9 mouse cellular contexts compared by ENCODE assay signal in the genomic region with DNA sequence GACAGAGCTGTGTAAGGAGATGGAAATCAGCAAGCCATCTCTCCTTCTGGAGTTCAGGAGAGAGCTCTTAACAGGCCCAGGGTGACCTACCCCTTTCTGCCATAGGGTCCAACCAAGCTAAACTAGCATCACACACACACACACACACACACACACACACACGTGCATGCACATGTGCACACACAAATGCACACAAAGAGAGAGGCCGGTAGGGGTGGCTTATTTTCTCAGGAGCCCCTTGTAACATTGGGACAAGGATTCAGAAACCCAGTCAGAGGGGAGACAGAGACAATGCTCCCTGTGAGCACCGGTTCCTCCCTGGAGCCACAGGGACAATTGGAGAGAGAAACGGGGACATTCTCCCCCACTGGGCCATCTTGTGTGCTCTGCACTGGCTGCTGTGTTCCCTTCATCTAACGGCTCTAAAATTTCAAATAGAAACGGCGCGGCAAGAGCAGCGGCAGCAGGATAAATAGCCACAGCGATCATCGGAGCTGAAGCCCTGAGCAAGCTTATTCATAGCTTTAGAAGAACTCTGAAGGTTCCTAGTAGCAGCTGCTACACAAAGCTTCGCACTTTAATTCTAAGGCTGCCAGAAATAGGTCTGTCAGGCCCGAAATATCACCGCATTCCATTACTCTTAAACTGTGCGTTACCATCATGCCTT. TPM values are rescaled to one million over a fixed set of nuclear protein-coding genes. Genes with fewer than 3 reads are reported as not detected.
DNase-seq lines count a peak whose midpoint lies in the region; ATAC-seq and TF ChIP-seq lines count a peak whose summit lies in the region.
"Had no signal": no experiment of that assay in that cellular context is flagged by ENCODE, and none has a peak within 500 bp of the region (broad histone marks: within the 10 kb centered on the region; RNA-seq: fewer than 3 reads in every experiment).

No protein-coding gene starts in this region.

- H3K4me3 ChIP-seq in gastrocnemius, adult 2 months: peak overlapping the region; percentile 54
- no peak overlapping the region for H3K4me3 ChIP-seq in limb, embryonic 11.5 days (ENCODE audit: low read depth, low read length)

- H3K9me3 ChIP-seq in limb, embryonic 11.5 days (ENCODE audit: control insufficient read depth, low read length): no peaks in the 10 kb centered on the region

- no peak for ATAC-seq in limb, embryonic 11.5 days (ENCODE audit: insufficient number of reproducible peaks, low FRiP score, low TSS enrichment, low read depth)
- ATAC-seq in monocyte, adult 5-6 weeks (replicated peaks; ENCODE audit: insufficient number of reproducible peaks, low FRiP score, low TSS enrichment, poor library complexity, severe bottlenecking): no peak

- DNase-seq in gastrocnemius, adult 2 months: no peak
- no peak for DNase-seq in gastrocnemius, adult 8-10 months (ENCODE audit: low spot score in 2 of 2)
- DNase-seq in right cerebral cortex, adult 18-20 months: peak; percentile 71
- DNase-seq in right cerebral cortex, postnatal 14 days: no peak
- peak; percentile 28 for DNase-seq in limb, embryonic 11.5 days (ENCODE audit: low spot score)
- no peak for DNase-seq in thymus, postnatal 36 days
- no peak for DNase-seq in layer of hippocampus, postnatal 25 days (ENCODE audit: extremely low spot score in 1 of 2, low spot score in 1 of 2)

- H3K9ac ChIP-seq in limb, embryonic 11.5 days (ENCODE audit: low read length): peak overlapping the region; percentile 37
- H3K9ac ChIP-seq: liver, embryonic 14.5 days had no signal

- no peaks in the 10 kb centered on the region for H3K27me3 ChIP-seq in limb, embryonic 11.5 days (ENCODE audit: control insufficient read depth, insufficient read depth, low read length)

- TF ChIP-seq CTCF in gastrocnemius, adult 2 months (IDR thresholded peaks at IDR 0.05): no peak

- H3K4me1 ChIP-seq in limb, embryonic 11.5 days (ENCODE audit: control insufficient read depth, insufficient read depth, low read length): peaks cover 6% of the 10 kb centered on the region

- peak overlapping the region; percentile 18 for H3K4me2 ChIP-seq in limb, embryonic 11.5 days (ENCODE audit: low read depth, severe bottlenecking)

- peak overlapping the region; percentile 79 for H3K27ac ChIP-seq in gastrocnemius, adult 2 months
- H3K27ac ChIP-seq in limb, embryonic 11.5 days (replicated peaks; ENCODE audit: low read depth, low read length): no peak overlapping the region
- H3K27ac ChIP-seq: liver, embryonic 14.5 days had no signal

- 21% methylated on average over 15 of the region's 15 CpGs for WGBS in limb, embryonic 11.5 days

- H3K36me3 ChIP-seq in limb, embryonic 11.5 days (ENCODE audit: control insufficient read depth, insufficient read depth, low read length): no peaks in the 10 kb centered on the region

- intact Hi-C loops in gastrocnemius, adult 2 months (cut with DNase I): no loop called here

RNA-seq across cellular contexts. Expression of gene Ctdsp2, which starts 21.7 kb away (rescaled TPM):
- 10 to 100 TPM; 94.0 to 99.2 TPM for total RNA-seq in gastrocnemius, adult 2 months (2021)
- 100 to 1,000 TPM; 103 to 118 (median 106) TPM for total RNA-seq in gastrocnemius, adult 8-10 months (2022)
- 77.3 and 84.9 TPM in 2 replicates for polyA plus RNA-seq in limb, embryonic 11.5 days (2014; fragmentation: Nextera tagmentation; extraction: Ambion mirVana)
- total RNA-seq in monocyte, adult 5-6 weeks (2017): 36.2 to 38.6 TPM (median 37.6 TPM) in 3 replicates
- total RNA-seq in layer of hippocampus, postnatal 25 days (2021): 100 to 1,000 TPM in 1 of 2 experiments, 10 to 100 TPM in 1; 98.6 to 118 TPM

RNA-seq across cellular contexts. Expression of gene Avil, which starts 43.7 kb away (rescaled TPM):
- total RNA-seq in gastrocnemius, adult 2 months (2021): 1 to 10 TPM; 3.2 to 5.7 TPM
- 1 to 10 TPM; 2.3 to 5.7 (median 3.6) TPM for total RNA-seq in gastrocnemius, adult 8-10 months (2022)
- polyA plus RNA-seq in limb, embryonic 11.5 days (2014; fragmentation: Nextera tagmentation; extraction: Ambion mirVana): 0.07 and 0.16 TPM in 2 replicates
- total RNA-seq in monocyte, adult 5-6 weeks (2017): 1.1 to 13.0 TPM (median 4.4 TPM) in 3 replicates
- under 1 TPM; 0.47 to 0.69 TPM for total RNA-seq in layer of hippocampus, postnatal 25 days (2021)

RNA-seq across cellular contexts. Expression of gene Atp23, which starts 55.7 kb away (rescaled TPM):
- 1 to 10 TPM; 1.6 to 2.2 TPM for total RNA-seq in gastrocnemius, adult 2 months (2021)
- 1 to 10 TPM; 1.4 to 2.5 (median 1.4) TPM for total RNA-seq in gastrocnemius, adult 8-10 months (2022)
- polyA plus RNA-seq in limb, embryonic 11.5 days (2014; fragmentation: Nextera tagmentation; extraction: Ambion mirVana): 20.8 and 21.9 TPM in 2 replicates
- total RNA-seq in monocyte, adult 5-6 weeks (2017): 2.2 to 7.6 TPM (median 5.6 TPM) in 3 replicates
- total RNA-seq in layer of hippocampus, postnatal 25 days (2021): 1 to 10 TPM; 8.4 to 9.6 TPM

Comparison
In these comparisons a context has a peak if more than half of its experiments do, and no peak if none do; other contexts are left out.
1. DNase-seq: peak in right cerebral cortex, adult 18-20 months (single experiment) and limb, embryonic 11.5 days (single experiment); none in gastrocnemius, adult 2 months (single experiment), gastrocnemius, adult 8-10 months (0 of 2), right cerebral cortex, postnatal 14 days (single experiment), thymus, postnatal 36 days (0 of 2) and layer of hippocampus, postnatal 25 days (0 of 2).